Mouse (Mus musculus): ENCODE results near the gene Uts2b. TPM values are rescaled to one million over a fixed set of nuclear protein-coding genes. Genes with fewer than 3 reads are reported as not detected.
"Not testable (repeated sequence)": the region's sequence is repeated elsewhere in the genome, so short reads cannot be mapped to it uniquely, and the experiment has no call there.

Gene Uts2b
- polyA plus RNA-seq, 1 experiment from 2014 or later, result 33.5 TPM

DNA sequence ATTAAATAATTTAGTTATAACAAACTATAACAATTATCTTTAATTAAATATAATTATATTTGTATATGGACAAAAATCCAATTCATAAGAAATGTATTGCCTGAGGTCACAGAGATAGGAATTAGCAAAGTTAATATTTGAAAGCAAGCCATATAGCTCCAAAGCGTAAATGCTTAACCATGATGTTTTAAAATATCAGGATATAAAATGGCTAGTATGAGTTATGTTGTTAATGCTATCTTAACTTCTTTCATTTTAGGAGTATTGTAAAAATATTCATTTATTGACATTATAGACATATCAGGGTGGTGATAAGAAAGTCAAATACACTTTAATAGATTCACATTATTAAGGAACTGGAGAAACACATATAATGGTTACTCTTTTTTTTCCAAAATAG is 10.0 kb downstream of the Uts2b start:
- Histone ChIP-seq H3K27ac (replicated peaks) (no peak overlapping the region), H3K36me3 (no peaks in the 10 kb centered on the region), H3K4me3 (no peak overlapping the region), H3K4me2 (no peak overlapping the region), H3K9ac (no peak overlapping the region), H3K27me3 (no peaks in the 10 kb centered on the region), H3K4me1 (replicated peaks) (no peaks in the 10 kb centered on the region), H3K9me3 (no peaks in the 10 kb centered on the region)
- WGBS, result 98% methylated on average over 1 of the region's 1 CpGs
- no peak for ATAC-seq (ENCODE audit: low read depth)

- Histone ChIP-seq H3K27me3 (no peaks in the 10 kb centered on the region), H3K9me3 (no peaks in the 10 kb centered on the region), H3K27ac (replicated peaks) (no peak overlapping the region), H3K36me3 (no peaks in the 10 kb centered on the region), H3K4me1 (replicated peaks) (no peaks in the 10 kb centered on the region), H3K4me2 (no peak overlapping the region), H3K9ac (no peak overlapping the region), H3K4me3 (no peak overlapping the region)
- WGBS, result 79% methylated on average over 2 of the region's 2 CpGs
- ATAC-seq (ENCODE audit: low read depth), result no peak
Observed at GRCm38 (mm10) chr16:27354464-27354863, 15.6 kb downstream of the Uts2b start.

DNA sequence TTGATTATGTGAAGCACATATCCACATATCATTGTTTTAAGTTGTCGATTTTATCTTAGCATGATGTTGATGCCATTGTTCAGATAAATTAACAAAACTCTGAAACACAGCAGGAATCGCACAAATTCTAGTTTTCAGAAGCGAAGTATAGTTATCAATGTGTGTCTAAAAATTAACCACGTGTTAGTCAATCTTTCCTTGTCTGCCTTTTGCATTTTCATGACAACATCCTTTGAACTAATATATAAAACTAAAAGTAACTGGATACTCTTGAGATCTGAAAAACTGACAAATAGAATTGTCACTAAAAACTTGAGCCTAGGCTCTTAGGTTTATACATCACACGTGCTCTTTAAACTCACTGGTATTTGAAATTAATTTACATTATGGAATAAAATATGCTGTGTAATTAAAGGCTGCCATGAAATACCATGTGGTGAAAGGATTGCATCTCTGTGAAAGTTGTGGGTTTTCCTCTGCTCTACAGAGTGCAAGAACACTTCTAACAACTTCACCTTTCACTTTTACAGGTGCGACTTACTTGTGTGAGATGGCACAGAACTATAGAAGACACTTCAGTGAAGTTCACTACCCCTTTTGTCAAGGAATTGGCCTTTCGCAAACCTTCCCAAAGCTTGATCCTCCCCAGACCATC is 20.0 kb downstream of the Uts2b start:
- 91% methylated on average over 7 of the region's 7 CpGs for WGBS
- no peak overlapping the region for H3K9ac ChIP-seq
- H3K4me3 ChIP-seq, result no peak overlapping the region
- H3K36me3 ChIP-seq, result no peaks in the 10 kb centered on the region
- H3K27ac ChIP-seq (replicated peaks), result no peak overlapping the region
- no peaks in the 10 kb centered on the region for H3K27me3 ChIP-seq
- no peak overlapping the region for H3K4me2 ChIP-seq
- H3K4me1 ChIP-seq (replicated peaks), result no peaks in the 10 kb centered on the region
- H3K9me3 ChIP-seq, result no peaks in the 10 kb centered on the region
- no peak for ATAC-seq (ENCODE audit: low read depth)

DNA sequence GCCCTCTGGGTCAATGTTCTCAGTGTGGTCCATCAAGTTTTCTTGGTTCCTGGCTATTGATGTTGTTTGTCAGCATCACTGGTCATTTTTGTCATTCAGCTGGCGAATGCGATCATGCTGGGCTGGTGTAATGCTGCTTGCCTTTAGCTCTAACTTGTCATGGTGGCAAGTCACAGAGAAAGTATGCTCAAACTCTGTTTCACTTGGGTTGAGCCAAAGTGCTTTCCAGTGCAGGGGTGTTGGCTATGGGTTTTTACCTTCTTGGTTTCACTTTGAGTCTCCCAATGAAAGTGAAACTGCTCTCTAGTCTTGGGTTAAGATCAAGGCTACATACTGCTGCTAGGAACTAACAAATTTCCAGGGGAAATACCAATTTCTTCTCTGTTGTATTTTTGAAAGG is 20.8 kb downstream of the Uts2b start:
- no peak for ATAC-seq (ENCODE audit: low read depth)
- Histone ChIP-seq H3K4me2 (no peak overlapping the region), H3K9me3 (no peaks in the 10 kb centered on the region), H3K27me3 (no peaks in the 10 kb centered on the region), H3K4me1 (replicated peaks) (no peaks in the 10 kb centered on the region), H3K27ac (replicated peaks) (no peak overlapping the region), H3K36me3 (no peaks in the 10 kb centered on the region), H3K4me3 (no peak overlapping the region), H3K9ac (no peak overlapping the region)
- 97% methylated on average over 2 of the region's 2 CpGs for WGBS

DNA sequence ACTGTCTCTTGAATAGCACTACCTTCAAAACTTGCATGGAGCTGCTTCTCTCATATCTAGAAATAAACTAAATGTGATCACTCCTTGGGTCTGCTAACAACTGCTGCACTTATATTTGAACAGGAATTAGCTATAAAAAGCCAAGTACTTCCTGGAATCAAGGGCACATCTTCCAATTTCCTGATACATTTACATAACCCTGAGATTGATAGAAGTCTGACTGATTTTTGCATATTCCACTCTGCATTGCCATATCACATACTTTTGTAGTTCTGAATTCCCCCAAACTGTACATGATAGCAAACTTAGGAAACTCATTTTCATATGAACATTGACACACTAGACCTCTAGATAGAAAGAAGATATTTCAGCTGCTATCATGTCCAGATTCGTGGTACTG is 21.7 kb downstream of the Uts2b start:
- no peak overlapping the region for H3K9ac ChIP-seq
- no peaks in the 10 kb centered on the region for H3K36me3 ChIP-seq
- H3K27me3 ChIP-seq, result no peaks in the 10 kb centered on the region
- 76% methylated on average over 1 of the region's 1 CpGs for WGBS
- H3K4me2 ChIP-seq, result no peak overlapping the region
- no peak overlapping the region for H3K27ac ChIP-seq (replicated peaks)
- no peaks in the 10 kb centered on the region for H3K4me1 ChIP-seq (replicated peaks)
- no peak overlapping the region for H3K4me3 ChIP-seq
- no peaks in the 10 kb centered on the region for H3K9me3 ChIP-seq
- no peak for ATAC-seq (ENCODE audit: low read depth)

DNA sequence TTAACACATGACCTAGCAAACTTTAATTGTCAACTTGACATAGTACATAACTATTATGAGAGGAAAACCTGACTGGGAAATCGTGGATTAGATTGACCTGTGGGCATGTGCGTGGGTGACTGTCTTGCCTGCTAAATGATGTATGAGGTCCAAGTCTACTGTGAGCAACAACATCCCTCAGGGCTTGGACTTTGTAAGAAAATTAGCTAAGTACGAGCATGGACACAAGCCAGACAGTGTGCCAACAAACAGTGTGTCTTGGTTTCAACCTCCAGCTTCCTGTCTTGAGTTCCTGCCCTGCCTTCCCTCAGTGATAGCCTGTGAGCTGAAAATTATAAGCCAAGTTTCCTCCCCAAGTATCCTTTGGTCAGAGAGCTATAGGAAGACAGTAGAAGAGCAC is 22.5 kb downstream of the Uts2b start:
- no peak for ATAC-seq (ENCODE audit: low read depth)
- H3K9ac ChIP-seq, result no peak overlapping the region
- H3K27ac ChIP-seq (replicated peaks), result no peak overlapping the region
- H3K4me1 ChIP-seq (replicated peaks), result no peaks in the 10 kb centered on the region
- WGBS, result 72% methylated on average over 3 of the region's 3 CpGs
- H3K9me3 ChIP-seq, result no peaks in the 10 kb centered on the region
- no peaks in the 10 kb centered on the region for H3K27me3 ChIP-seq
- no peaks in the 10 kb centered on the region for H3K36me3 ChIP-seq
- no peak overlapping the region for H3K4me3 ChIP-seq
- H3K4me2 ChIP-seq, result no peak overlapping the region

DNA sequence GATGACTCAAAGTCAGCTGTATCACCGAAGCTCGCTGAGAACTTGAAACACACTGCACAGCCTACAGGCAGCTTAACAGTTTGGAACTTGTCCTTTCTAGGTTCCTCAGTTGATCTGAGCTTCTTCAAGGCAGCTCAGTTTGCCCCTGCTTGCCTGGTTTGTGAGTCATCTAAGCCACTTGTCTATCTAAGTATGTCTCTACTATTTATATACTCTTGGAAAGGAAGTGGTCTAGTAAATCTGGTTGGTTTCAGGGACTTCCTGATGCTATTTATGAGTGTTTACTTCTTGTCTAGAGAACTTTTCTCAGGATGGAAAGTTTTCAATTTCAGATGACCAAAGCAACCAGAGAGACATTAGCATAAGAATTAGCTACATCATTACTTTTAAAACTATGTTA is 43.6 kb downstream of the Uts2b start:
- Histone ChIP-seq H3K4me3 (no peak overlapping the region), H3K36me3 (no peaks in the 10 kb centered on the region), H3K4me2 (no peak overlapping the region), H3K27ac (replicated peaks) (no peak overlapping the region), H3K9ac (no peak overlapping the region), H3K9me3 (no peaks in the 10 kb centered on the region), H3K4me1 (replicated peaks) (no peaks in the 10 kb centered on the region), H3K27me3 (no peaks in the 10 kb centered on the region)
- WGBS, result 92% methylated on average over 2 of the region's 2 CpGs
- no peak for ATAC-seq (ENCODE audit: low read depth)

DNA sequence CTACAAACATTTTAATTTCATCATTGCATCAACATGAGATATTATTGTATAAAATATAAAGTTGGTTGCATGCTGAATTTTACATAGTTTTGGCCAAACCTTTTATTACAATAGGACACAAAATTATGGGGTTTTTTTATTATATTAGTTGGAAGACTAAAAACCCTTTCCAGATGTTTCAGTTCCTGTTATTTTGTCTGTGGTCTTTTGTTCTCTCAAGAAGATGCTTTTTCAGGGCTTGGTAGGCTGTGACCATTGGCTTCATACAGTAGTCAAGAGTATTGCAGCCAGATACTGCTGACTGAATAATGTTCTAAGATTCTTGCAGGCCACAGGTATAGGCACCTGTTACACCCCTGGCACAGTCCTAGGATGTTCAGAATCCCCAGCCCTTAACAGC is 48.0 kb downstream of the Uts2b start:
- ATAC-seq (ENCODE audit: low read depth), result no peak
- no peak overlapping the region for H3K4me3 ChIP-seq
- H3K27me3 ChIP-seq, result no peaks in the 10 kb centered on the region
- no peak overlapping the region for H3K27ac ChIP-seq (replicated peaks)
- no peaks in the 10 kb centered on the region for H3K4me1 ChIP-seq (replicated peaks)
- no peak overlapping the region for H3K9ac ChIP-seq
- no peaks in the 10 kb centered on the region for H3K36me3 ChIP-seq
- H3K4me2 ChIP-seq, result no peak overlapping the region
- H3K9me3 ChIP-seq, result no peaks in the 10 kb centered on the region

GRCm38 (mm10) chr16:27319099-27319498 is 50.9 kb downstream of the Uts2b start:
- no peaks in the 10 kb centered on the region for H3K27me3 ChIP-seq
- no peaks in the 10 kb centered on the region for H3K9me3 ChIP-seq
- H3K4me2 ChIP-seq, result no peak overlapping the region
- H3K36me3 ChIP-seq, result no peaks in the 10 kb centered on the region
- H3K4me3 ChIP-seq, result no peak overlapping the region
- no peak overlapping the region for H3K27ac ChIP-seq (replicated peaks)
- no peak overlapping the region for H3K9ac ChIP-seq
- no peak for ATAC-seq (ENCODE audit: low read depth)
- 91% methylated on average over 1 of the region's 1 CpGs for WGBS
- no peaks in the 10 kb centered on the region for H3K4me1 ChIP-seq (replicated peaks)

DNA sequence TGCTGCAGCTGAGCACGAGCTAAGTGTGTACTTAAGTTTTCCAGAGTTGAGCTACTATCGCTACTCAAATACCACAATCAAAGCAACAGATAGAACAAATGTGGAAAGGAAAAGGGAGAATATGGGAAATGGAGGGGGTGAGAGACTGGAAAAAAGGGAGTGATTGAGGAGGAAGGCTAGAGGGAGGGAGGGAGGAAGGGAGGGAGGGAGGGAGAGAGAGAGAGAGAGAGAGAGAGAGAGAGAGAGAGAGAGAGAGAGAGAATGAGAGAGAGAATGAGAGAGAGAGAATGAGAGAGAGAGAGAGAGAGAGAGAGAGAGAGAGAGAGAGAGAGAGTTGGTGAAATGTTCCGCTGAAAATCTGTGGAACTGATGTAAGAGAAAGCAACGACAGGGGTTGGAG is 62.9 kb downstream of the Uts2b start, which contains the start of gene Ostn:
Ostn (plus strand) TSS at position 301 of the 400 bp plus-strand sequence.
- not testable (repeated sequence) for H3K4me2 ChIP-seq; H3K36me3 ChIP-seq; H3K4me1 ChIP-seq (replicated peaks); H3K9ac ChIP-seq; ATAC-seq (ENCODE audit: low read depth); H3K27me3 ChIP-seq; H3K4me3 ChIP-seq; H3K9me3 ChIP-seq; H3K27ac ChIP-seq (replicated peaks)
- WGBS, result 73% methylated on average over 4 of the region's 4 CpGs

Other genes with a start within 250 kb of the Uts2b start
- gene Ostn, start 62.8 kb downstream of the Uts2b start, polyA plus RNA-seq (2015; fragmentation: Nextera tagmentation; extraction: Ambion mirVana), result not detected in 2 replicates
- gene Ccdc50, start 18.6 kb upstream of the Uts2b start, polyA plus RNA-seq (2015; fragmentation: Nextera tagmentation; extraction: Ambion mirVana), result 43.7 and 47.5 TPM in 2 replicates